Mouse (Mus musculus): ENCODE measurements around the gene Jph4. TPM values are rescaled to one million over a fixed set of nuclear protein-coding genes. Genes with fewer than 3 reads are reported as not detected.
A peak's percentile ranks its signal among the peaks of the same experiment; 100 is the strongest.

Jph4 gene
- polyA plus RNA-seq, 1 experiment from 2014 or later: 0.18 TPM

DNA sequence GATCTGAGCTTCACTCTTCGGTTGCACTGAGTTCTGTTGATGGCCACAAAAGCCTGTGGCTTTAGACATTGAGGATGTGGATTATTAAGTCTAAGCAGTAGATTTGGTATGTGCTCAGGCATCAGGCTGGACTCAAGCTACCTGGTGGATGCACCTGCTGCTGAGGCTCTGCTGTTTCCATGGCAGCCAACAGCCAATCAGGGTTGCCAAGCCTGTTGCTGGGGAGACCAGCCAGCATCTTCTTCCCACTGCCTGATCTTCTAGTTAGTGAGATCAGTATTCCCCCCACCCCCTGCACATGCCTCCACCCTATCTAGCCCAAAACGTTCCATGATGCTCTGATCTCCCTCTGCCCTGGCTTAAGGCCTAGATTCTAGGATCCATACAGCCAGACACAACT is 5.0 kb downstream of the Jph4 start:
- no peak overlapping the region for H3K9ac ChIP-seq (ENCODE audit: low read length)
- peaks cover 24% of the 10 kb centered on the region for H3K4me1 ChIP-seq (replicated peaks; ENCODE audit: control insufficient read depth, insufficient read depth, low read length)
- no peak overlapping the region for H3K4me3 ChIP-seq (ENCODE audit: low read length)
- H3K9me3 ChIP-seq (ENCODE audit: control insufficient read depth, low read length): no peaks in the 10 kb centered on the region
- ATAC-seq (ENCODE audit: low read depth): no peak
- H3K27me3 ChIP-seq (ENCODE audit: control insufficient read depth, insufficient read depth, low read depth, low read length): peaks cover 62% of the 10 kb centered on the region
- no peaks in the 10 kb centered on the region for H3K36me3 ChIP-seq (ENCODE audit: control insufficient read depth, insufficient read depth, low read length)
- no peak overlapping the region for H3K4me2 ChIP-seq (ENCODE audit: low read depth, low read length)
- WGBS: 64% methylated on average over 2 of the region's 2 CpGs
- no peak overlapping the region for H3K27ac ChIP-seq (ENCODE audit: low read length)

DNA sequence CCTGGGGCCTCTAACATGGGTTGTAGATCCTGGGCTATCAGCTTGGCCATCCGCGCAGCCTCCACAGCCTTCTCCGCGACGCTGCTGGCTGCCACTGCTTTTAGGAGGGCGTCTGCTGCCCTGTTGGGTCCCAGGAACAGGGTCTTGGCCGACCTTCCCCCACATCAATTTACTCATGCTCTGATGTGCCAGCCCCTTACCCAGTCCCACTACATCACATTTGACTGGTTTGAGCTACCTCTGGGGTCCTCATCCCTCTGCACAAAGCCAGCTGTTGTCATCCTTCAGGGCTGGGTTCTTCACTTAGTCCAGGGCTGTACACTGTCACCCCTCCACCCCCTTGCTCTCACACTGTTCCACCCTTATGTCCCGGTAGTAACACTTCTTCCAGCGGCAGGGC is 6.7 kb downstream of the Jph4 start:
- Histone ChIP-seq H3K9me3 (ENCODE audit: control insufficient read depth, low read length) (no peaks in the 10 kb centered on the region), H3K4me2 (ENCODE audit: low read depth, low read length) (no peak overlapping the region), H3K4me3 (ENCODE audit: low read length) (no peak overlapping the region), H3K27me3 (ENCODE audit: control insufficient read depth, insufficient read depth, low read depth, low read length) (peaks cover 49% of the 10 kb centered on the region), H3K4me1 (replicated peaks; ENCODE audit: control insufficient read depth, insufficient read depth, low read length) (peaks cover 19% of the 10 kb centered on the region), H3K27ac (ENCODE audit: low read length) (no peak overlapping the region), H3K36me3 (ENCODE audit: control insufficient read depth, insufficient read depth, low read length) (no peaks in the 10 kb centered on the region), H3K9ac (ENCODE audit: low read length) (no peak overlapping the region)
- ATAC-seq (ENCODE audit: low read depth): no peak
- 27% methylated on average over 9 of the region's 9 CpGs for WGBS

DNA sequence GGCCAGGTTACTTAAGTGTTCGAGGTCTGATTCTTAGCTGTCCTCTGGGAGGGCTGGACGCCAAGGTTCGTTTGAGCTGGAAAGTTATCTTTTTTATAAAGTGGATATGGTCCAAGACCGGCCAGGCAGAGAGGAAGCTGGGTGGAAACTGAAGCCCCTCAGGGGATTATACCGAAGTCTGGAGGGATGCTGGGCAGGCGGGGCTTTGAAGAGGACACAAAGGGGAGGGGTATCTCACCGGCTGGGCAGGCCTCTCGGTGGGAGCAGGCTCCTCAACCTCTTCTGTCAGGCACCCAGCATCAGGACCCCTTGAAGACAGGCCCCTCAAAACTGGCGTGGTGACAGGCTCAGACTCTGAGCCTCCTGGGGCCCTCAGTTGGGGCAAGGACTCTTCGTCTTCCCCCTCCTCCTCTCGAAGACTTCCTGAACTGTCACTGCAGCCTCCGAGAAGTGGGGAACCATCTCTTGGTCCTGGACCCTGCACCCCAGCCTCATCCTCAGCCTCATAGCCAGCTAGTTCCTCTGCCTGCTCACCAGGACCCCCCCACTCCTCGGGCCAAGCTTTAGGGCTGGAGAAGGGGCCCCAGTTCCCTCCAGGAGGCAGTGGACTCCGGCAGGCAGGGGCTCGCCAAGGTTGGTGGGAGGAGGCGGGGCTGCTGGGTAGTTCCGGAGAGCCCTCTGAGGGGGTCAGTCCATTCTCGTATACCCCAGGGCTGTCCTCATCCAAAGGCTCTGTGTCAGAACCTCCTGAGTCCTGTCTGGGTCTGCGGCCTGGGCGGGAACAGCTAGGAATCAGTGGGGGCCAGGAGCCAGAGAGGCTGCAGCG is 7.5 kb downstream of the Jph4 start:
- H3K36me3 ChIP-seq (ENCODE audit: control insufficient read depth, insufficient read depth, low read length): no peaks in the 10 kb centered on the region
- peaks cover 42% of the 10 kb centered on the region for H3K27me3 ChIP-seq (ENCODE audit: control insufficient read depth, insufficient read depth, low read depth, low read length)
- no peaks in the 10 kb centered on the region for H3K9me3 ChIP-seq (ENCODE audit: control insufficient read depth, low read length)
- H3K27ac ChIP-seq (ENCODE audit: low read length): no peak overlapping the region
- WGBS: 13% methylated on average over 20 of the region's 21 CpGs
- H3K4me2 ChIP-seq (ENCODE audit: low read depth, low read length): no peak overlapping the region
- H3K4me1 ChIP-seq (replicated peaks; ENCODE audit: control insufficient read depth, insufficient read depth, low read length): peaks cover 11% of the 10 kb centered on the region
- no peak for ATAC-seq (ENCODE audit: low read depth)
- no peak overlapping the region for H3K9ac ChIP-seq (ENCODE audit: low read length)
- no peak overlapping the region for H3K4me3 ChIP-seq (ENCODE audit: low read length)

DNA sequence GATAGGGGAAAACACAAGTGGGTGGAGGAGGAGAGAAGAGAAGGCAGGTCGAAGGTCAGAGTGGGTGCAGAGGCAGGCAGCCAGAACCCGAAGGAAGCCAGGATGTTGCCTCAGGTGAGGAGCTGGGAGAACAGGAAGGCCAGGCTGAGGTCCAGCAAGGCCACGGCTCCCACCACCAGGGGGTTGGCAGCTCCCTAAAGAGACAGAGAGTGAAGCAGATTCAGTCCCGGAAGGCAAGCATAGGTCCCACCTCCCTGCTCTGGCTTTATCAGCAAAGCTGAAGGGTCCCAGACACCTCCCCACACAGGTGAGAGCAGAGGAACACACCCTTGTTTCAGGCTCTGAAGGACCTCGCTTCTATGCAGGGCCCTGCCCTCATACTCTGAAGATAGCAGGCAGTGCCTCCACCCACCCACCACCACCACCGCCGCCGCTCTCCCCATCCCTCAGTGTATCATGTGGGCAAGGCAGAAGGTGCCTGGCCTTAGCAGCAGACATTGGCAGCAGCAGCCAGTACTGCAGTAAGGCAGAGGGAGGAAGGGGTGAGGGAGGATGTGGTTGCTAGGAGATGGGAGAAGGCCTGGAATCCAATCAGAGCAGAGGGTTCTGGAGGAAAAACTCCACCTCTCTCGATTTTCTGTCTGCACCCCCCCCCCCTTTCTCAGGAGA is 8.4 kb downstream of the Jph4 start:
- Histone ChIP-seq H3K4me3 (ENCODE audit: low read length) (no peak overlapping the region), H3K4me1 (replicated peaks; ENCODE audit: control insufficient read depth, insufficient read depth, low read length) (peaks cover 8% of the 10 kb centered on the region), H3K9me3 (ENCODE audit: control insufficient read depth, low read length) (no peaks in the 10 kb centered on the region), H3K4me2 (ENCODE audit: low read depth, low read length) (no peak overlapping the region), H3K27ac (ENCODE audit: low read length) (no peak overlapping the region), H3K27me3 (ENCODE audit: control insufficient read depth, insufficient read depth, low read depth, low read length) (peaks cover 33% of the 10 kb centered on the region), H3K9ac (ENCODE audit: low read length) (no peak overlapping the region), H3K36me3 (ENCODE audit: control insufficient read depth, insufficient read depth, low read length) (no peaks in the 10 kb centered on the region)
- WGBS: 24% methylated on average over 9 of the region's 9 CpGs
- no peak for ATAC-seq (ENCODE audit: low read depth)

DNA sequence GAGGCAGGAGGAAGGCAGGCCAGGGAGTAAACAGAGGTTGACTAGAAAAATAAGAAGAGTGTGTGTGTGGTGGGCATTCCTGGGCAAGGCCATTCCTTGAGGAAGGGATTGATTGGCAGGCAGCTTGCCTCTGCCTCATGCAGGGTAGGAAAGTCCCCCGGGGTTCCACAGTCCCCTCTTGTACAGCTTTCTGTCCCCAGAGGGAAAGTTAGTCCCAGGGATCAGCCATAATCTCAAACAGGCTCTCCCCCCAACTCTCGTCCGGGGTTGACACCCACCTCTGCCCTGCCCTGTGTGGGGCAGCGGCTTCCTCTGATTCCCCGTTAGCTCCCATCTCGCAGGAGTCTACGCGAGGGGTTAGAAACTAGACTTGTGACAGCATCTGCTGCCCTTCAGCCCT is 9.7 kb downstream of the Jph4 start:
- no peak overlapping the region for H3K27ac ChIP-seq (ENCODE audit: low read length)
- 73% methylated on average over 8 of the region's 8 CpGs for WGBS
- no peaks in the 10 kb centered on the region for H3K36me3 ChIP-seq (ENCODE audit: control insufficient read depth, insufficient read depth, low read length)
- no peak overlapping the region for H3K4me3 ChIP-seq (ENCODE audit: low read length)
- H3K27me3 ChIP-seq (ENCODE audit: control insufficient read depth, insufficient read depth, low read depth, low read length): peaks cover 26% of the 10 kb centered on the region
- no peak overlapping the region for H3K9ac ChIP-seq (ENCODE audit: low read length)
- peak overlapping the region; percentile 98; the same call in 1 of the 2 replicates for H3K4me2 ChIP-seq (ENCODE audit: low read depth, low read length)
- no peaks in the 10 kb centered on the region for H3K9me3 ChIP-seq (ENCODE audit: control insufficient read depth, low read length)
- peaks cover 8% of the 10 kb centered on the region for H3K4me1 ChIP-seq (replicated peaks; ENCODE audit: control insufficient read depth, insufficient read depth, low read length)
- no peak for ATAC-seq (ENCODE audit: low read depth)

DNA sequence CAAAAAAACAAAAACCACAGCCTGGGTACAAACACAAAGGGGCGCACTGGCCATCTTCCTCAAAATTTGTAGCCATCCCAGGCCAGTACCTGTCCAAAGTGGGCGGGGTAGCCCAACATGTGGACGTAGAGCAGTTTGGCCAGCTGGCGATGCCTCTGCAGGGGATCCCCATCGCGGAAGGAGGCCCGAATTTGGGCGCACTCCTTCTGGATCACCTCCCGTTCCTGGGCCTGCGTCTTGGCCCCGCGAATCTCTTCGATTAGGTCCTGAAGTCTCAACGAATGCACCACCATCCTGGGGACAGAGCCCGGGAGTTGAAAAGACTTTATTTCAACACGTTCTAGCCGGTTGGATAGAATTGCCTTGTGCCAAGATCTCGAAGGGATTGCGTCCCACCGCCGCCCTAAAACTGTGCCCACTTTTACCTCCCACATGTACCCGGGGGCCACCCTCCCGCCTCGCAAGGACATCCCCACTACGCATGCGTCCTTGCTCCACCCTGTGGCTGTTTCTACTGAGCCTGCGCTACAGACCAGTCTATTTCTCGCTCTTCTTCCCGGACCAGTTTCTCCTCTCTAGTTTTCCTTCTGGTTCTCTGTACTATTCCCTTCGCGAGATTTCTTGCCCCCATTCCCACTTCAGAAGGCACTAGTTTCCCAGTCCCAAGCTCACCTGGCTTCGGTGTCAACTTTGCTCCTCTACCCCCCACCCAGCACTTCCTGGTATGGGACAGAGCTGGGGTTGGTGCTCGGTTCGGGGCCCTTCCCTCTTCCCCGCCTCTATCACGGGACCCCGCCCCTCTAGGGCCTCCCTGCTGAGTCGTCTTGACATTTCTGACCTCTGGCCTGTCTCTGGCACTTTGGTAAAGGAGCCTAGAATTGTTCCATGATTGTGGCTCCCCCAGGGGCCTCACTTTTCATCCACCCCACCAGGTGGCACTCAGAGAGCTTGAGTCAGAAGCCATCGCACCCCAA is 10.6 kb downstream of the Jph4 start, which contains the start of gene Ap1g2:
Gene Ap1g2, minus strand, starts transcription at position 758 of the 974 bp plus-strand sequence.
- peak; percentile 84 for ATAC-seq (ENCODE audit: low read depth)
- H3K9me3 ChIP-seq (ENCODE audit: control insufficient read depth, low read length): no peaks in the 10 kb centered on the region
- H3K4me1 ChIP-seq (replicated peaks; ENCODE audit: control insufficient read depth, insufficient read depth, low read length): peaks cover 8% of the 10 kb centered on the region
- H3K9ac ChIP-seq (ENCODE audit: low read length): peak within 1 kb of the TSS; percentile 77
- peak within 1 kb of the TSS; percentile 98 for H3K4me2 ChIP-seq (ENCODE audit: low read depth, low read length)
- peak within 1 kb of the TSS; percentile 78 for H3K27ac ChIP-seq (ENCODE audit: low read length)
- H3K36me3 ChIP-seq (ENCODE audit: control insufficient read depth, insufficient read depth, low read length): no peaks in the 10 kb centered on the region
- peak within 1 kb of the TSS; percentile 64 for H3K4me3 ChIP-seq (ENCODE audit: low read length)
- under 1% methylated on average over 39 of the region's 39 CpGs for WGBS
- peaks cover 18% of the 10 kb centered on the region for H3K27me3 ChIP-seq (ENCODE audit: control insufficient read depth, insufficient read depth, low read depth, low read length)

DNA sequence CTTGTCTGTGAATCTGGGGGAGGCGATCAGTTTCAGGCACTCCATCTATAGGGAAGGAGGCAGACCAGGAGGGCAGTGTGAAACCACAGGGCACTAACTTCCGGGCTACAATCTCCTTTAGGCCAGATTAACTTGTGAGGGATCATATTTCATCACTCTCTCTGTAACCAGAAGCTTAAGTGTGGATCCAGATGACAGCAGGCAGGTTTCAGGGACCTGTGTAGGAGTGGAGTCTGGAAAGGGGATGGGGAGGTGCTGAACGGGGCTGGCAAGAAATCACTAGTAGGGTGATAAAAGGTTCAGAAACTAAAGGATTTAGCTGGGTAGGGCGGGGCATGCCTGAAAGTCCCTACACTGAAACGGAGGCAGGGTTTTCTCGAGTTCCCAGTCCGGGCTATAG is 11.3 kb downstream of the Jph4 start:
- no peak overlapping the region for H3K27ac ChIP-seq (ENCODE audit: low read length)
- H3K9ac ChIP-seq (ENCODE audit: low read length): peak overlapping the region; percentile 77
- H3K9me3 ChIP-seq (ENCODE audit: control insufficient read depth, low read length): no peaks in the 10 kb centered on the region
- peak overlapping the region; percentile 98 for H3K4me2 ChIP-seq (ENCODE audit: low read depth, low read length)
- H3K27me3 ChIP-seq (ENCODE audit: control insufficient read depth, insufficient read depth, low read depth, low read length): peaks cover 12% of the 10 kb centered on the region
- peak; percentile 10; the same call in 1 of the 2 replicates for ATAC-seq (ENCODE audit: low read depth)
- H3K4me1 ChIP-seq (replicated peaks; ENCODE audit: control insufficient read depth, insufficient read depth, low read length): peaks cover 8% of the 10 kb centered on the region
- peak overlapping the region; percentile 64 for H3K4me3 ChIP-seq (ENCODE audit: low read length)
- WGBS: 7% methylated on average over 7 of the region's 7 CpGs
- no peaks in the 10 kb centered on the region for H3K36me3 ChIP-seq (ENCODE audit: control insufficient read depth, insufficient read depth, low read length)

DNA sequence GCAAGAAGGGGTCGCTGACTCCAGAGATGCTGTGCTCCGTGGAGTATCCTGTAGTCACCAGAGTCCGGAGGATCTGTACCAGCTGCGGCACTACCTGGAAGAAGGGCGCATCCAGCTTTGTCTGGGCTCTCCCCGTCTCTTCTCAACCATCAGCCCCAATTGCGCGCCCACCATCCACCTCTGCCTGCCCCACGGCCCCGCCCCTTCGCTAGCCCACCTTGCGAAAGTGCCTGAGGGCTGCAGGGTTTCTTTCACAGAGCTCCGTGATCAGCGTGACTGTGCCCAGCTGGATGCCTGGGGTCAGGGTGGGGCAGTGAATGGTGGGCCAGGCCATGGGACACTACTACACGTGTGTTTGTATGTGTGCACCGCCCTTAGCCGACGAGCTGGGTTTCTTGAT is 12.4 kb downstream of the Jph4 start:
- 83% methylated on average over 18 of the region's 18 CpGs for WGBS
- Histone ChIP-seq H3K9me3 (ENCODE audit: control insufficient read depth, low read length) (no peaks in the 10 kb centered on the region), H3K4me3 (ENCODE audit: low read length) (no peak overlapping the region), H3K4me2 (ENCODE audit: low read depth, low read length) (no peak overlapping the region), H3K36me3 (ENCODE audit: control insufficient read depth, insufficient read depth, low read length) (no peaks in the 10 kb centered on the region), H3K9ac (ENCODE audit: low read length) (peak overlapping the region; percentile 19; the same call in 1 of the 2 replicates), H3K4me1 (replicated peaks; ENCODE audit: control insufficient read depth, insufficient read depth, low read length) (peaks cover 8% of the 10 kb centered on the region), H3K27me3 (ENCODE audit: control insufficient read depth, insufficient read depth, low read depth, low read length) (peaks cover 3% of the 10 kb centered on the region), H3K27ac (ENCODE audit: low read length) (no peak overlapping the region)
- no peak for ATAC-seq (ENCODE audit: low read depth)
